Mouse (Mus musculus): ENCODE results near the gene Rragc. TPM values are rescaled to one million over a fixed set of nuclear protein-coding genes. Genes with fewer than 3 reads are reported as not detected.
"Not testable (repeated sequence)": the region's sequence is repeated elsewhere in the genome, so short reads cannot be mapped to it uniquely, and the experiment has no call there.

Gene Rragc
- total RNA-seq (2017): 36.7 and 39.6 TPM in 2 replicates

- peak; percentile 99 for ATAC-seq (ENCODE audit: extremely low read depth, insufficient number of reproducible peaks, low FRiP score, poor library complexity, severe bottlenecking)
These were observed at the start of gene Rragc for GRCm38 (mm10) chr4:123916748-123917547. Rragc (plus strand) TSS chr4:123917446.

GRCm38 (mm10) chr4:123893726-123894125 is 23.5 kb upstream of the Rragc start:
- ATAC-seq (ENCODE audit: extremely low read depth, insufficient number of reproducible peaks, low FRiP score, poor library complexity, severe bottlenecking): no peak

GRCm38 (mm10) chr4:123894295-123894694 is 23.0 kb upstream of the Rragc start:
- no peak for ATAC-seq (ENCODE audit: extremely low read depth, insufficient number of reproducible peaks, low FRiP score, poor library complexity, severe bottlenecking)

- peak; percentile 58; the same call in 1 of the 2 replicates for ATAC-seq (ENCODE audit: extremely low read depth, insufficient number of reproducible peaks, low FRiP score, poor library complexity, severe bottlenecking)
These were observed 18.6 kb upstream of the Rragc start for GRCm38 (mm10) chr4:123898696-123899095.

GRCm38 (mm10) chr4:123903432-123903831 is 13.8 kb upstream of the Rragc start:
- no peak for ATAC-seq (ENCODE audit: extremely low read depth, insufficient number of reproducible peaks, low FRiP score, poor library complexity, severe bottlenecking)

GRCm38 (mm10) chr4:123904333-123905125 is 12.7 kb upstream of the Rragc start, which contains the start of gene Mycbp:
Mycbp (plus strand) TSS chr4:123904832.
- peak; percentile 99 for ATAC-seq (ENCODE audit: extremely low read depth, insufficient number of reproducible peaks, low FRiP score, poor library complexity, severe bottlenecking)

- no peak for ATAC-seq (ENCODE audit: extremely low read depth, insufficient number of reproducible peaks, low FRiP score, poor library complexity, severe bottlenecking)
These were observed 12.0 kb upstream of the Rragc start for GRCm38 (mm10) chr4:123905126-123905668.

GRCm38 (mm10) chr4:123911503-123911902 is 5.7 kb upstream of the Rragc start:
- no peak for ATAC-seq (ENCODE audit: extremely low read depth, insufficient number of reproducible peaks, low FRiP score, poor library complexity, severe bottlenecking)

- ATAC-seq (ENCODE audit: extremely low read depth, insufficient number of reproducible peaks, low FRiP score, poor library complexity, severe bottlenecking): no peak
These were observed 4.8 kb upstream of the Rragc start for GRCm38 (mm10) chr4:123912431-123912830.

GRCm38 (mm10) chr4:123917548-123918140 is 398 bp downstream of the Rragc start, which contains the start of gene 4930535I16Rik:
4930535I16Rik (minus strand) TSS chr4:123918022.
- ATAC-seq (ENCODE audit: extremely low read depth, insufficient number of reproducible peaks, low FRiP score, poor library complexity, severe bottlenecking): no peak

GRCm38 (mm10) chr4:123918851-123919250 is 1.6 kb downstream of the Rragc start:
- no peak for ATAC-seq (ENCODE audit: extremely low read depth, insufficient number of reproducible peaks, low FRiP score, poor library complexity, severe bottlenecking)

GRCm38 (mm10) chr4:123921055-123921565 is 3.9 kb downstream of the Rragc start:
- ATAC-seq (ENCODE audit: extremely low read depth, insufficient number of reproducible peaks, low FRiP score, poor library complexity, severe bottlenecking): no peak

- ATAC-seq (ENCODE audit: extremely low read depth, insufficient number of reproducible peaks, low FRiP score, poor library complexity, severe bottlenecking): peak; percentile 83
These were observed 10.7 kb downstream of the Rragc start for GRCm38 (mm10) chr4:123927961-123928360.

- no peak for ATAC-seq (ENCODE audit: extremely low read depth, insufficient number of reproducible peaks, low FRiP score, poor library complexity, severe bottlenecking)
These were observed 12.7 kb downstream of the Rragc start for GRCm38 (mm10) chr4:123929994-123930393.

GRCm38 (mm10) chr4:123934306-123934705 is 17.1 kb downstream of the Rragc start:
- no peak for ATAC-seq (ENCODE audit: extremely low read depth, insufficient number of reproducible peaks, low FRiP score, poor library complexity, severe bottlenecking)

GRCm38 (mm10) chr4:123936059-123936458 is 18.8 kb downstream of the Rragc start:
- no peak for ATAC-seq (ENCODE audit: extremely low read depth, insufficient number of reproducible peaks, low FRiP score, poor library complexity, severe bottlenecking)

- ATAC-seq (ENCODE audit: extremely low read depth, insufficient number of reproducible peaks, low FRiP score, poor library complexity, severe bottlenecking): peak; percentile 58; the same call in 1 of the 2 replicates
These were observed 22.6 kb downstream of the Rragc start for GRCm38 (mm10) chr4:123939838-123940237.

GRCm38 (mm10) chr4:123940878-123941277 is 23.6 kb downstream of the Rragc start:
- ATAC-seq (ENCODE audit: extremely low read depth, insufficient number of reproducible peaks, low FRiP score, poor library complexity, severe bottlenecking): not testable (repeated sequence)

- no peak for ATAC-seq (ENCODE audit: extremely low read depth, insufficient number of reproducible peaks, low FRiP score, poor library complexity, severe bottlenecking)
These were observed 29.5 kb downstream of the Rragc start for GRCm38 (mm10) chr4:123946701-123947100.

Measured in neutrophil, adult 5-6 weeks (primary cell).